Mouse (Mus musculus) limb, embryonic 14.5 days (tissue): ENCODE data around the gene Stambpl1. TPM values are rescaled to one million over a fixed set of nuclear protein-coding genes. Genes with fewer than 3 reads are reported as not detected.
"Not testable (repeated sequence)": the region's sequence is repeated elsewhere in the genome, so short reads cannot be mapped to it uniquely, and the experiment has no call there.

ENCODE experiments used
- ATAC-seq: fragments of 200-750 bp; cut with Nextera tagmentation; 2 replicates; pipeline ENCODE4 v1.8.0; 2017; ENCODE audit warnings: low read depth, moderate number of reproducible peaks, moderate TSS enrichment; ENCODE audit not compliant: low FRiP score
- DNase-seq: peaks from one replicate; pipeline ENCODE4 v3.0.0-alpha.2; 2015; ENCODE audit warnings: low spot score
- H3K27ac ChIP-seq: fragments of 300-500 bp; sonication (generic); replicated peaks from 2 replicates; pipeline ENCODE4 v1.5.1; 2014; ENCODE audit warnings: low read depth, mild to moderate bottlenecking, low read length, moderate library complexity, mixed read lengths
- H3K27me3 ChIP-seq: fragments of 300-500 bp; sonication (generic); 2 replicates; pipeline ENCODE4 v1.6.1; 2014; ENCODE audit warnings: low read length, mixed read lengths; ENCODE audit not compliant: control insufficient read depth, insufficient read depth
- H3K36me3 ChIP-seq: fragments of 300-500 bp; sonication (generic); 2 replicates; pipeline ENCODE4 v1.6.1; 2014; ENCODE audit warnings: mild to moderate bottlenecking, low read length, moderate library complexity, mixed read lengths; ENCODE audit not compliant: control insufficient read depth, insufficient read depth
- H3K4me1 ChIP-seq: fragments of 300-500 bp; sonication (generic); 2 replicates; pipeline ENCODE4 v1.6.1; 2014; ENCODE audit warnings: antibody characterized with exemption, low read length, mixed read lengths; ENCODE audit not compliant: control insufficient read depth, insufficient read depth
- H3K4me2 ChIP-seq: fragments of 300-500 bp; sonication (generic); replicated peaks from 2 replicates; pipeline ENCODE4 v1.6.1; 2014; ENCODE audit warnings: low read depth, mild to moderate bottlenecking, low read length, moderate library complexity; ENCODE audit not compliant: severe bottlenecking
- H3K4me3 ChIP-seq: fragments of 300-500 bp; sonication (generic); replicated peaks from 2 replicates; pipeline ENCODE4 v1.5.1; 2014; ENCODE audit warnings: low read length
- H3K9ac ChIP-seq: fragments of 300-500 bp; sonication (generic); 2 replicates; pipeline ENCODE4 v1.6.1; 2014; ENCODE audit warnings: mild to moderate bottlenecking, low read depth, low read length, moderate library complexity; ENCODE audit not compliant: severe bottlenecking
- H3K9me3 ChIP-seq: fragments of 300-500 bp; sonication (generic); 2 replicates; pipeline ENCODE4 v1.6.1; 2016; ENCODE audit warnings: low read length; ENCODE audit not compliant: control insufficient read depth
- POLR2A ChIP-seq: fragments of 200-500 bp; IDR thresholded peaks from 2 replicates; pipeline ENCODE4 v1.8.0; 2012; ENCODE audit warnings: inconsistent platforms, mild to moderate bottlenecking, moderate library complexity, borderline replicate concordance; ENCODE audit not compliant: insufficient read depth, insufficient read length; ENCODE audit errors: extremely low read depth
- WGBS: fragments of 180-500 bp; shearing (Covaris S2); extraction: QIAGEN DNeasy Blood & Tissue Kit; methylation state at CpG from one replicate; pipeline ENCODE4 v1.1.7; 2014; 5-methylcytosine and 5-hydroxymethylcytosine counted together
- polyA plus RNA-seq, 2 experiments: library from polyadenylated mRNA; depleted of rRNA in 1 of 2; stranded (reverse) in 1 of 2; unstranded in 1 of 2; fragments of >200 nt; fragmentation: Nextera tagmentation in 1 of 2; extraction: Ambion mirVana in 1 of 2; gene quantifications; 2 replicates each; pipeline versions ENCODE4 v1.2.1 to v1.2.3; 2012 to 2014

Gene Stambpl1
- polyA plus RNA-seq, 2 experiments: 9.0 to 14.8 TPM

DNA sequence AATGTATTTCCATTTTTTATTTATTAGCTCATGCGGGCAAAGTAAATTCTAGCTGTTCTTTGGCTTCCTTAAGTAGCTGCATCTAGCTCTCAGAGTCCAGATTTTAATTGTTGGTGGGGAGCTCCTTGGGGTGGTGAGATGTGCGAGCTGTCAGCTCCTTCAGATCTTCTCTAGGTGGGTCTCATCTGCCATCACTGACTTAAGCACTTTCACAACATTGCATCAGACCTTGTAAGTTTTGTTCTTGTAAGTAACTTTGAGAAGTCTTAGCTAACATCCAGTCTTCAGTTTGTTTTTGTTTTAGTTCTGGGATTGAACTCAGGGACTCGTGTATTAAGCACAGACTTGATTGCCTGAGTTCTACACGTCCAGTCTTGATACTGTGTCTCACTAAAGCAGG, 6.9 kb downstream of the Stambpl1 start:
- H3K4me3 ChIP-seq: no peak overlapping the region
- H3K27ac ChIP-seq: no peak overlapping the region
- H3K9ac ChIP-seq: no peak overlapping the region
- H3K36me3 ChIP-seq: no peaks in the 10 kb centered on the region
- peaks cover 6% of the 10 kb centered on the region for H3K4me1 ChIP-seq
- H3K9me3 ChIP-seq: no peaks in the 10 kb centered on the region
- 71% methylated on average over 4 of the region's 4 CpGs for WGBS
- TF ChIP-seq POLR2A: no peak
- H3K4me2 ChIP-seq: no peak overlapping the region
- DNase-seq (no peak), ATAC-seq (no peak)
- no peaks in the 10 kb centered on the region for H3K27me3 ChIP-seq

DNA sequence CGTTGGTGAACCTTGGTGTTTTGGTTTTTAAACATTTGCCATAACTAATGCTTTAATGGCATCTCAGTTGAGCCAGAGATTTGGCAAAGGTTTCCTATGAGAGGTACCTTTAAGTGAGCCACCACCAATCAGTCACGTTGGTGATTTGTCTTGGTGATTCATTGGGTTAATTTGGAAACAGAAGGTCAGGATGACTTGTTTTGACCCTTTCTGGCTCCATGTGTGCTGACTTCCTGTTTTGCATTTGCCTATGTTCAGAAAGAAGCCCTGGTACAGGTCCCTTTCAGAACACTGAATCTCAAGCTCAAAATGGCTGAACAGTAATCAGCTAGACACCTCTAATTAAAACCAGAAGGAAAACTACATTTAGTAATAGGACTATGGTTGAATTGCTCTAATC, 7.5 kb downstream of the Stambpl1 start:
- 27% methylated on average over 2 of the region's 2 CpGs for WGBS
- no peak overlapping the region for H3K27ac ChIP-seq
- ATAC-seq (no peak), DNase-seq (no peak)
- no peaks in the 10 kb centered on the region for H3K27me3 ChIP-seq
- no peak overlapping the region for H3K9ac ChIP-seq
- peaks cover 3% of the 10 kb centered on the region for H3K4me1 ChIP-seq
- no peak for TF ChIP-seq POLR2A
- H3K4me3 ChIP-seq: no peak overlapping the region
- H3K9me3 ChIP-seq: no peaks in the 10 kb centered on the region
- H3K4me2 ChIP-seq: no peak overlapping the region
- no peaks in the 10 kb centered on the region for H3K36me3 ChIP-seq

DNA sequence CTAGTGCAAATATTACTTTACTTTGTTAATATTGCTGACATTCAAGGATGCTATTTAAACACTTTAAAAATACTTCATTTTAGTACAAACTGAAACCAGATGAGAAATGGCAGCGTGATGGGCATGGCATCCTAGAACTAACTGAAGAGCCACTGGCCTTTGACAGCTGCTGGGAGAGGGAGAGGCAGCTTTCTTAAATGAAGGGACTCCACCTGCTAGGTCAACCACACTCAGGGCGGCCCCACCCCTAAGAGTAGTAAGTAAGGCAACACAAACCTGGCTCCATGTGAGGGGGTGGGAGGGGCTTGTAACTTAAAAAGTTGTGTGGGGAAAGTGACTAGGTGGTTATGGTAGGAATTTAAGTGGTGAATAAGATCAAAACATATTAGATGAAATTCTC, 10.6 kb downstream of the Stambpl1 start:
- Histone ChIP-seq H3K9me3 (no peaks in the 10 kb centered on the region), H3K27me3 (no peaks in the 10 kb centered on the region), H3K27ac (no peak overlapping the region), H3K36me3 (no peaks in the 10 kb centered on the region), H3K4me1 (0 out of 2 replicates have a peak, but pooled peaks cover 3% of the 10 kb centered on the region), H3K9ac (no peak overlapping the region), H3K4me3 (no peak overlapping the region), H3K4me2 (no peak overlapping the region)
- no peak for TF ChIP-seq POLR2A
- WGBS: 81% methylated on average over 2 of the region's 2 CpGs
- no peak for ATAC-seq
- no peak for DNase-seq

DNA sequence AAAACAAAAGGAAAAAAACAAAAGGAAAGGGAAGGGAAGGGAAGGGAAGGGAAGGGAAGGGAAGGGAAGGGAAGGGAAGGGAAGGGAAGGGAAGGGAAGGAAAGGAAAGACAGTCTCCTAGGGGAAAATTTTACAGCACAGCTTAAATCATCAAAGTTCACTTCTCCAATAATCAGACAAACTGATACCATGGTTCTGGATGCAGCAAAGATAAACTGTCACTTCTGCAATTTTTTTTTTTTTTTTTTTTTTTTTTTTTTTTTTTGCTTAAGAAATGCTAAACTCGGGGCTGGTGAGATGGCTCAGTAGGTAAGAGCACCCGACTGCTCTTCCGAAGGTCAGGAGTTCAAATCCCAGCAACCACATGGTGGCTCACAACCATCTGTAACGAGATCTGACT, 14.1 kb downstream of the Stambpl1 start:
- H3K9me3 ChIP-seq: not testable (repeated sequence)
- WGBS: 81% methylated on average over 3 of the region's 4 CpGs

DNA sequence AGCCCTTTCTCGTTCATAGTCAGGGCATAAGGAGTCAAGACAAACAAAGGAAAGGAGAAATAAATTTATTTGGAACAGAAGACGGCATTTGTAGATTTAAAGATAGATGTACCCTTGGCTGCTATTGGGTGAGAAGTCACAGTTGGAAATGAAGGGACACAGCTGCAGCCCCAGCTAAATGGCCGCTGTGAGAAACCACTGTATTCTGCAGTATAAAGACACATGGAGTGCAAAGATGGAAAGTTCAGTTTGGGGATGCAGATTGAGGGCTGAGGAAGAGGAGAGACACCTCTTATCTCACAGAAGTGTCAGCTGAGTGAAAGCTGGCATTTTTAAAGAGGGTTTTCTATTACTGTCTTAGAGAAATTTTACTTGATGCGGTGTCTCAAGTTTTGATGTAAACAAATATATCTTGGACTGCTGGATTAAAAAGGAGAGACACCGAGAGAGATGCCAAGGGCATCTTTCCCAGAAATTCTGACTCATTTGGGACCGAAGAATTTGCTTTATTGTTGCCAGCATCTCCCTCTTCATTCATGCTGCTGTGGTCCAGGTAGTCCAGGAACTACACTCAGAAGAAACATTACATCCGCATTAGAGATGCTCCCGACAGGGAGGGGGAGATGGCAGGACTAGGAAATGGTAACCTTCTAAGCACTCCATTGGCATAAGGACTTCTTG, 14.9 kb downstream of the Stambpl1 start:
- no peaks in the 10 kb centered on the region for H3K27me3 ChIP-seq
- H3K4me3 ChIP-seq: no peak overlapping the region
- ATAC-seq (no peak), DNase-seq (no peak)
- WGBS: 86% methylated on average over 8 of the region's 8 CpGs
- no peaks in the 10 kb centered on the region; the same call in 1 of the 2 replicates for H3K4me1 ChIP-seq
- no peaks in the 10 kb centered on the region for H3K9me3 ChIP-seq
- no peak overlapping the region for H3K4me2 ChIP-seq
- no peak overlapping the region for H3K27ac ChIP-seq
- no peaks in the 10 kb centered on the region for H3K36me3 ChIP-seq
- no peak overlapping the region for H3K9ac ChIP-seq
- TF ChIP-seq POLR2A: no peak

More for the DNA sequence above, 14.1 kb downstream of the Stambpl1 start:
- not testable (repeated sequence) for H3K36me3 ChIP-seq, ATAC-seq, DNase-seq, H3K4me1 ChIP-seq, H3K9ac ChIP-seq, H3K27ac ChIP-seq, H3K4me3 ChIP-seq, H3K4me2 ChIP-seq, H3K27me3 ChIP-seq
